Mouse (Mus musculus): ENCODE measurements around the gene Krtap19-2. TPM values are rescaled to one million over a fixed set of nuclear protein-coding genes. Genes with fewer than 3 reads are reported as not detected.

Krtap19-2 gene
- polyA plus RNA-seq, 1 experiment from 2014 or later = not detected

GRCm38 (mm10) chr16:88823736-88824135 lies 50.3 kb downstream of the Krtap19-2 start:
- 81% methylated on average over 3 of the region's 3 CpGs for WGBS

More at GRCm38 (mm10) chr16:88823736-88824135, 50.3 kb downstream of the Krtap19-2 start:
- no peak overlapping the region for H3K4me3 ChIP-seq
- no peaks in the 10 kb centered on the region for H3K27me3 ChIP-seq
- no peak overlapping the region for H3K27ac ChIP-seq (replicated peaks)
- no peak overlapping the region for H3K9ac ChIP-seq
- no peak for ATAC-seq (ENCODE audit: low read depth)
- H3K36me3 ChIP-seq = no peaks in the 10 kb centered on the region
- no peak overlapping the region for H3K4me2 ChIP-seq
- no peaks in the 10 kb centered on the region for H3K9me3 ChIP-seq
- H3K4me1 ChIP-seq (replicated peaks) = peaks cover 10% of the 10 kb centered on the region; the same call in 1 of the 2 replicates

Other genes with a start within 250 kb of the Krtap19-2 start
- not detected in 2 replicates for gene 2310079G19Rik, start 246.6 kb downstream of the Krtap19-2 start, polyA plus RNA-seq (2015; fragmentation: Nextera tagmentation; extraction: Ambion mirVana)
- gene Krtap26-1, start 226.5 kb downstream of the Krtap19-2 start, polyA plus RNA-seq (2015; fragmentation: Nextera tagmentation; extraction: Ambion mirVana) = not detected in 2 replicates
- gene Krtap27-1, start 202.6 kb downstream of the Krtap19-2 start, polyA plus RNA-seq (2015; fragmentation: Nextera tagmentation; extraction: Ambion mirVana) = not detected in 2 replicates
- not detected in 2 replicates for gene 2310061N02Rik, start 166.3 kb downstream of the Krtap19-2 start, polyA plus RNA-seq (2015; fragmentation: Nextera tagmentation; extraction: Ambion mirVana)
- gene Krtap13-1, start 145.4 kb downstream of the Krtap19-2 start, polyA plus RNA-seq (2015; fragmentation: Nextera tagmentation; extraction: Ambion mirVana) = not detected in 2 replicates
- gene Krtap13, start 122.6 kb downstream of the Krtap19-2 start, polyA plus RNA-seq (2015; fragmentation: Nextera tagmentation; extraction: Ambion mirVana) = not detected in 2 replicates
- not detected in 2 replicates for gene 2310034C09Rik, start 115.4 kb downstream of the Krtap19-2 start, polyA plus RNA-seq (2015; fragmentation: Nextera tagmentation; extraction: Ambion mirVana)
- not detected in 2 replicates for gene 2310057N15Rik, start 100.1 kb downstream of the Krtap19-2 start, polyA plus RNA-seq (2015; fragmentation: Nextera tagmentation; extraction: Ambion mirVana)
- not detected in 2 replicates for gene Gm5965, start 96.4 kb downstream of the Krtap19-2 start, polyA plus RNA-seq (2015; fragmentation: Nextera tagmentation; extraction: Ambion mirVana)
- gene Gm20741, start 62.0 kb downstream of the Krtap19-2 start, polyA plus RNA-seq (2015; fragmentation: Nextera tagmentation; extraction: Ambion mirVana) = not detected in 2 replicates
- gene Krtap15, start 54.1 kb downstream of the Krtap19-2 start, polyA plus RNA-seq (2015; fragmentation: Nextera tagmentation; extraction: Ambion mirVana) = not detected in 2 replicates
- gene Krtap14, start 48.1 kb downstream of the Krtap19-2 start, polyA plus RNA-seq (2015; fragmentation: Nextera tagmentation; extraction: Ambion mirVana) = not detected in 2 replicates
- gene Krtap19-1, start 4.9 kb downstream of the Krtap19-2 start, polyA plus RNA-seq (2015; fragmentation: Nextera tagmentation; extraction: Ambion mirVana) = not detected in 2 replicates
- gene Krtap19-3, start 3.8 kb upstream of the Krtap19-2 start, polyA plus RNA-seq (2015; fragmentation: Nextera tagmentation; extraction: Ambion mirVana) = not detected in 2 replicates
- gene Krtap19-4, start 10.8 kb upstream of the Krtap19-2 start, polyA plus RNA-seq (2015; fragmentation: Nextera tagmentation; extraction: Ambion mirVana) = not detected in 2 replicates
- gene Krtap19-5, start 22.2 kb upstream of the Krtap19-2 start, polyA plus RNA-seq (2015; fragmentation: Nextera tagmentation; extraction: Ambion mirVana) = not detected in 2 replicates
- not detected in 2 replicates for gene Krtap19-9b, start 58.0 kb upstream of the Krtap19-2 start, polyA plus RNA-seq (2015; fragmentation: Nextera tagmentation; extraction: Ambion mirVana)
- not detected in 2 replicates for gene Krtap16-3, start 88.6 kb upstream of the Krtap19-2 start, polyA plus RNA-seq (2015; fragmentation: Nextera tagmentation; extraction: Ambion mirVana)
- gene Krtap22-2, start 136.5 kb upstream of the Krtap19-2 start, polyA plus RNA-seq (2015; fragmentation: Nextera tagmentation; extraction: Ambion mirVana) = not detected in 2 replicates
- gene Gm10229, start 141.0 kb upstream of the Krtap19-2 start, polyA plus RNA-seq (2015; fragmentation: Nextera tagmentation; extraction: Ambion mirVana) = not detected in 2 replicates
- gene Krtap6-1, start 157.4 kb upstream of the Krtap19-2 start, polyA plus RNA-seq (2015; fragmentation: Nextera tagmentation; extraction: Ambion mirVana) = not detected in 2 replicates
- not detected in 2 replicates for gene Gm10228, start 167.2 kb upstream of the Krtap19-2 start, polyA plus RNA-seq (2015; fragmentation: Nextera tagmentation; extraction: Ambion mirVana)
- gene Krtap6-5, start 173.6 kb upstream of the Krtap19-2 start, polyA plus RNA-seq (2015; fragmentation: Nextera tagmentation; extraction: Ambion mirVana) = not detected in 2 replicates
- not detected in 2 replicates for gene 1110025L11Rik, start 189.7 kb upstream of the Krtap19-2 start, polyA plus RNA-seq (2015; fragmentation: Nextera tagmentation; extraction: Ambion mirVana)
- not detected in 2 replicates for gene Krtap6-3, start 209.7 kb upstream of the Krtap19-2 start, polyA plus RNA-seq (2015; fragmentation: Nextera tagmentation; extraction: Ambion mirVana)